Mouse (Mus musculus) kidney, adult 9 months (tissue): Measurements from ENCODE around the gene Immp2l.

Source experiments
- DNase-seq: peaks from one replicate; pipeline ENCODE4 v3.0.0; 2022

Immp2l gene

GRCm38 (mm10) chr12:41469096-41469801 lies 445.4 kb downstream of the Immp2l start:
- DNase-seq: no peak

DNA sequence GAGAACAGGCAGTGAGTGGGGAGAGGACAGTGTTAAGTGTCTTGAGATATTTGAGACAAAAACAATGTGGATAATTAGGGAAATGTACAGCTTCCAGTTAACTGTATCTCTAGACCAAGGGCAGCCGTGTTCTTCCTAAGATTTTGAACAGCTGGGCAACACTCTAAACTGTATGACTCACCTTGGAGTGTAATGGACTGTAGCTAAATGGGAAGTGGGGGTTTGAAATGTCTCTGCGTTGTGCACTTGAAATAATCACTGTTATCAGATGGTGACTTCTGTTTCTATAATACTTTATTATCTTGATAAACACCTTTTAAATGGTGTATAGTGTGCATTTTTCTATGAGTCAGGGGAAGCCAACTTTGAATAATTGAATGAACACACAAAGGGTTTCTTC lies 457.6 kb downstream of the Immp2l start:
- no peak for DNase-seq

- DNase-seq: no peak
These were observed 459.3 kb downstream of the Immp2l start for GRCm38 (mm10) chr12:41483091-41483592.

- no peak for DNase-seq
These were observed 459.9 kb downstream of the Immp2l start for GRCm38 (mm10) chr12:41483593-41484451.

- no peak for DNase-seq
These were observed 461.0 kb downstream of the Immp2l start for GRCm38 (mm10) chr12:41484689-41485511.

GRCm38 (mm10) chr12:41485512-41486215 lies 461.8 kb downstream of the Immp2l start:
- DNase-seq: peak; percentile 32

- DNase-seq: no peak
These were observed 462.4 kb downstream of the Immp2l start, which contains the start of gene Lrrn3 for GRCm38 (mm10) chr12:41486331-41486730. Gene Lrrn3, minus strand, starts transcription at chr12:41486431.

DNA sequence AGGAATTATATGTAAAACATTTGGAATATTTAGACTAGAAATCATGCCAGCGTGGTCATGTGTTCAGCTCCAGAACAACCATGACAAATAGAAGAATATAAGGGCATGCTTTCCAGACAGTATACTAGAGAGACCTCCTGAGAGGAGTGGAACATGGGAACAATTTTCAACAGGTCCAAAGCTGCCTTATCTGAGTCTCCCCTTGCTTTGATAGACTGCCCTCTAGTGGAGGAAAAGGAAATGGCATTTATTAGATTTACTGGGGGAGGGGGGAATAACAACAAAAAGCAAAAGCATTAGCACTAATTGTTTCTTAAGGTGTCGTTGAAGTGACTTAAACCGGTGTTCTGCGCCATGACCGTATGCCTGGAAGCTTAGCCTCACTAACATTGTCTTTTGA lies 463.1 kb downstream of the Immp2l start:
- peak; percentile 57 for DNase-seq

DNA sequence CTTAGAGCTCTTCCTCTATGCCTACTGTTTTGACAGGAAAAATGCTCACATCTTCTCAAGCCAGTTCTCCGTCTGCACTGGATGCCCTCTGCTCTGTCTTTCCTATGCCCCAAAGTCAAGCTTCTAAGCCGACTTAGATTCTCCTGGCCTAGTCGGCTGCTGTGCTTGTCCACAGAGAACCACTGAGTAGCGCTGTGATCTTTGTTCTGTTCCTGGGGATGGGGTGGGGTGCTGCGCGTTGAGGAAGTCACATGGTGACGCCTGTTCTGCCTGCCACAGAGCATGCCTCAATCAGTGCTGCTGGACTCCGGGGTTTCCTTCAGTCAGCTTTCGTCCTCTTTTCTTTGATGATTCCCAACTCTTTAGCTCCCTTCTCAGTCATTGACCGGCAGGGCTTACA lies 470.7 kb downstream of the Immp2l start:
- no peak for DNase-seq

- no peak for DNase-seq
These were observed 476.3 kb downstream of the Immp2l start for GRCm38 (mm10) chr12:41500049-41500820.

- no peak for DNase-seq
These were observed 484.7 kb downstream of the Immp2l start for GRCm38 (mm10) chr12:41508610-41509009.

- no peak for DNase-seq
These were observed 486.7 kb downstream of the Immp2l start for GRCm38 (mm10) chr12:41510588-41510987.

DNA sequence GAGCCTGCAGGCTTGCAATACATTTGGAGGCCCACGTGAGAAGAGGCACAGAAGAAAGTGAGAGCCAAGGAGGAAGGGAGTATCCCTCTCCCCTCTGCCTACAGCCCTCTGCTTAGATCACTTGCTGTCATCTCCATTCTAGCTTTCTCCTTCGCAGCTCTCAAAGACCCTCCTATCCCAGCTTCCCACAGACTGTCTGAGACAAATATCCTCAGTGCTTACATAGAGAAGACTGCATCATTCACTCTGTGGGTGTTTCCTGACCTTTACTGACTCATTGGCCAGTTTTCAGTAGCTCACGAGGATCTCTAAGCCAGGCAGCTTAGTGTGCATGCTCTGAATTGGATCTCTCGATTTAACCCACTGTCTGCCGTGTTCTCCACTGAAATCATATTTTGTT lies 495.0 kb downstream of the Immp2l start:
- no peak for DNase-seq

DNA sequence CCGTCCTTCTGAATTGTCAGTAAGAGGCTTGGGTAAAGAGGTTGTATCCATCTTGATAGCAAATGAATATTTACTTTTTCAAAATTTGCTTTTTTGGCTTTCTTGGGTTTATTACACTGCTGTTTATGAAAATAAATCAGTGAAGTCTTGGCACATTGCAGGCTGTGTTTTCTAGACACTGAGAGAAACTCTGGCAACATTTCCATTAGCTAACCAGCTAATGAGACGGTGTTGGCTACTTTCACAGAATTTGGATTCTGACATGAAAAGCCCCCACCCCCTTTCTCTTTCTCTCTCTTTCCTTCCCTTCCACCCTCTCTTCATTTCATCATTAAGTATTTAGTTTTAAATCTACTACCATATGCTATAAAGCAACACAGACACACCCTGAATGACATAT lies 496.4 kb downstream of the Immp2l start:
- no peak for DNase-seq

- DNase-seq: no peak
These were observed 497.8 kb downstream of the Immp2l start for GRCm38 (mm10) chr12:41521671-41522070.

DNA sequence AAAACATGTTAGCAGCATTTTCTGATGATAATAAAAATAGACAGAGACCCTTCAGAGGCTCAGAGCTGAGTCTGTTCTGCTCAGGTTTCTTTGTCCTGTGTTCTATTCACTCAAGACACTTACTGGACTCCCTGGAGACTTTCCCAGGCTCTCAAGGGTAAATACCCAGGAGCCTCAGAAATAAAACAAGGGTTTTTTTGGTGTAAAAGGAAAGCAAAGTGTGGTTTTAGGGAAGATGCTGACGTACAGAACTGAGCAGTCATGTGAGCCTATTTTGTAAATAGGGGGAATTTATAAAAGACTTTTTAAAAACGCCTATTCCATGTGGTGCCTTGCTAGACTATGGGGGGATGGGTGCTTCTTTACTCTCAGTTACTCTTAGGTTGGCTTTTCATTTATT lies 502.8 kb downstream of the Immp2l start:
- no peak for DNase-seq

DNA sequence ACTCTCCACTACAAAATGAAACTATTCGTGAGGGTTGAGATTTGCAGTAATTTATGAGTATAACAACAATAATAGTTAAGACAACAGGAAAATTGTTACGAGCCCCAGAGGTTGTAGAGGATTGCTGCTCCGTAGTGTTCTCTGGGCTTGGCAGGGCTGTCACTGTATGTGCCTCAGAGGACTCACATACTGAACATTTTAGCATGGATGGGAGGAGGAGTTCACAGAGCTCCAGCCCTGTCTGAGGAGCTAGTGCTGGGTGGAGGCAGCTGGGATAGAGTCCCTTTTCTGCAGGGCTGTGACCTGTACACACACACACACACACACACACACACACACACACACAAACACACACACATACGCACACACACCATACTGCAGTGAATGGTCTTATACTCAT lies 504.5 kb downstream of the Immp2l start:
- no peak for DNase-seq

- DNase-seq: no peak
These were observed 516.1 kb downstream of the Immp2l start for GRCm38 (mm10) chr12:41539989-41540388.

DNA sequence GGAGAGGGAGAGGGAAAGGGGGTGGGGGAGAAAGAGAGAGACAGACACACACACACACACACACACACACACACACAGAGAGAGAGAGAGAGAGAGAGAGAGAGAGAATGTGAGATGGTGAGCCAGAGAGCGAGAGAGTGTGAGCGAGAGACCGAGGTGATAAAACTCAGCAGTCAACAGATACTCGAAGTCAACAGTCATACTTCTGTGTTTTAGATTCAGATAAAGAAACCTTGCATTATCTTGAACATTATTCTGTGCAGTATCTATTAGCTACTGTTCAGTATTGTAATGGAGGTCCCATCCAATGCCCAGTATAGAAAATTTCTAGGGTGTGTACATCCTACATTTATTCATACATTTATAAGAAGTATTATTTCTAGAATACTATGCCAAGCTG lies 527.7 kb downstream of the Immp2l start:
- DNase-seq: no peak

GRCm38 (mm10) chr12:41557832-41558231 lies 533.9 kb downstream of the Immp2l start:
- DNase-seq: no peak

- DNase-seq: peak; percentile 24
These were observed 535.3 kb downstream of the Immp2l start for GRCm38 (mm10) chr12:41558956-41559735.
